Mouse (Mus musculus): ENCODE results near the gene Gm10719. TPM values are rescaled to one million over a fixed set of nuclear protein-coding genes. Genes with fewer than 3 reads are reported as not detected.
"Not testable (repeated sequence)": the region's sequence is repeated elsewhere in the genome, so short reads cannot be mapped to it uniquely, and the experiment has no call there.

The Gm10719 gene
- polyA plus RNA-seq, 1 experiment, result not detected

- not testable (repeated sequence) for DNase-seq; H3K4me3 ChIP-seq (replicated peaks; ENCODE audit: extremely low read depth, low read depth, low read length); H3K4me1 ChIP-seq (ENCODE audit: control insufficient read depth, insufficient read depth, low read length)
- WGBS, result 64% methylated on average over 4 of the region's 4 CpGs
These were observed 21.0 kb downstream of the Gm10719 start for GRCm38 (mm10) chr9:3038161-3038560.

Other genes starting within 250 kb of the Gm10719 start
- not detected in 2 replicates for gene Gm10722, start 16.5 kb upstream of the Gm10719 start, polyA plus RNA-seq (2012; rRNA removed)
- gene Gm11168, start 14.1 kb upstream of the Gm10719 start, polyA plus RNA-seq (2012; rRNA removed), result not detected in 2 replicates
- not detected in 2 replicates for gene Gm10721, start 4.3 kb upstream of the Gm10719 start, polyA plus RNA-seq (2012; rRNA removed)
- gene Gm10720, start 1.8 kb upstream of the Gm10719 start, polyA plus RNA-seq (2012; rRNA removed), result not detected in 2 replicates
- gene Gm10718, start 6.1 kb downstream of the Gm10719 start, polyA plus RNA-seq (2012; rRNA removed), result not detected in 2 replicates
- gene Gm10717, start 8.0 kb downstream of the Gm10719 start, polyA plus RNA-seq (2012; rRNA removed), result not detected in 2 replicates
- gene Gm17535, start 17.2 kb downstream of the Gm10719 start, polyA plus RNA-seq (2012; rRNA removed), result not detected in 2 replicates
- gene Gm10715, start 19.5 kb downstream of the Gm10719 start, polyA plus RNA-seq (2012; rRNA removed), result not detected in 2 replicates

Data from lung, adult 2 months (tissue).